Mouse (Mus musculus): Measurements from ENCODE around the gene Pcid2. TPM values are rescaled to one million over a fixed set of nuclear protein-coding genes. Genes with fewer than 3 reads are reported as not detected.

Gene Pcid2
- total RNA-seq (2021): 10 to 100 TPM in 1 of 2 experiments, 1 to 10 TPM in 1; 8.8 to 10.7 TPM
- long read RNA-seq, experiment 1, transcript Pcid2-201 (14 exons, 2,860 nt): major isoform, 14 of 20 reads
- long read RNA-seq, experiment 1, partial matches to known transcripts: 0 of 20 reads
- long read RNA-seq, experiment 1, other reads (novel, unspliced or antisense): 6 of 20 reads
- long read RNA-seq, experiment 2, transcript Pcid2-201 (14 exons, 2,860 nt): major isoform, 14 of 15 reads
- long read RNA-seq, experiment 2, partial matches to known transcripts: 0 of 15 reads
- long read RNA-seq, experiment 2, other reads (novel, unspliced or antisense): 1 of 15 reads

- DNase-seq: peak; percentile 97 to 98
- intact Hi-C loops (cut with DNase I): loop anchor here (2.0 to 5.0 kb wide), 2 partner anchors 57 to 208 kb away; no protein-coding TSS in a partner anchor
Measured at GRCm38 (mm10) chr8:13105087-13105881, at the start of gene Pcid2, which contains the start of gene Cul4a. Gene Pcid2 (minus strand): TSS chr8:13105459. Gene Cul4a (plus strand): TSS chr8:13105621.

- intact Hi-C loops (cut with DNase I): no loop called here
Measured at GRCm38 (mm10) chr8:13154099-13154498, 48.8 kb upstream of the Pcid2 start.

GRCm38 (mm10) chr8:13150929-13151328, 45.7 kb upstream of the Pcid2 start:
- DNase-seq: no peak
- intact Hi-C loops (cut with DNase I): no loop called here

More at GRCm38 (mm10) chr8:13154099-13154498, 48.8 kb upstream of the Pcid2 start:
- no peak for DNase-seq

GRCm38 (mm10) chr8:13149866-13150265, 44.6 kb upstream of the Pcid2 start:
- intact Hi-C loops (cut with DNase I): loop anchor here (5.0 kb wide), 1 partner anchor 62 kb away; no protein-coding TSS in a partner anchor
- no peak for DNase-seq

GRCm38 (mm10) chr8:13149287-13149686, 44.0 kb upstream of the Pcid2 start:
- DNase-seq: no peak
- intact Hi-C loops (cut with DNase I): loop anchor here (5.0 kb wide), 1 partner anchor 63 kb away; no protein-coding TSS in a partner anchor

GRCm38 (mm10) chr8:13148476-13148875, 43.2 kb upstream of the Pcid2 start:
- no peak for DNase-seq
- intact Hi-C loops (cut with DNase I): loop anchor here (5.0 kb wide), 1 partner anchor 64 kb away; no protein-coding TSS in a partner anchor

GRCm38 (mm10) chr8:13141681-13142080, 36.4 kb upstream of the Pcid2 start:
- intact Hi-C loops (cut with DNase I): no loop called here
- no peak for DNase-seq

GRCm38 (mm10) chr8:13139641-13140182, 34.5 kb upstream of the Pcid2 start:
- DNase-seq: no peak
- intact Hi-C loops (cut with DNase I): no loop called here

GRCm38 (mm10) chr8:13132220-13132619, 27.0 kb upstream of the Pcid2 start:
- DNase-seq: peak; percentile 43 to 75
- intact Hi-C loops (cut with DNase I): loop anchor here (5.0 kb wide), 1 partner anchor 75 kb away; no protein-coding TSS in a partner anchor

GRCm38 (mm10) chr8:13124897-13125296, 19.6 kb upstream of the Pcid2 start:
- DNase-seq: no peak
- intact Hi-C loops (cut with DNase I): no loop called here

- intact Hi-C loops (cut with DNase I): no loop called here
- no peak for DNase-seq
Measured at GRCm38 (mm10) chr8:13122887-13123421, 17.7 kb upstream of the Pcid2 start.

GRCm38 (mm10) chr8:13120882-13121665, 15.8 kb upstream of the Pcid2 start:
- intact Hi-C loops (cut with DNase I): no loop called here
- DNase-seq: no peak

- intact Hi-C loops (cut with DNase I): no loop called here
- no peak for DNase-seq
Measured at GRCm38 (mm10) chr8:13118516-13118915, 13.3 kb upstream of the Pcid2 start.

- DNase-seq: no peak
- intact Hi-C loops (cut with DNase I): no loop called here
Measured at GRCm38 (mm10) chr8:13117096-13117495, 11.8 kb upstream of the Pcid2 start.

GRCm38 (mm10) chr8:13113232-13113631, 8.0 kb upstream of the Pcid2 start:
- no peak for DNase-seq

GRCm38 (mm10) chr8:13111917-13112316, 6.7 kb upstream of the Pcid2 start:
- no peak for DNase-seq
- intact Hi-C loops (cut with DNase I): no loop called here

More at GRCm38 (mm10) chr8:13113232-13113631, 8.0 kb upstream of the Pcid2 start:
- intact Hi-C loops (cut with DNase I): no loop called here

GRCm38 (mm10) chr8:13109416-13109960, 4.2 kb upstream of the Pcid2 start:
- intact Hi-C loops (cut with DNase I): loop anchor here (5.0 kb wide), 1 partner anchor 53 kb away; no protein-coding TSS in a partner anchor
- no peak for DNase-seq

GRCm38 (mm10) chr8:13108967-13109366, 3.7 kb upstream of the Pcid2 start:
- peak in 1 of 2 experiments; percentile 10 for DNase-seq
- intact Hi-C loops (cut with DNase I): loop anchor here (5.0 kb wide), 1 partner anchor 53 kb away; no protein-coding TSS in a partner anchor

GRCm38 (mm10) chr8:13107990-13108638, 2.9 kb upstream of the Pcid2 start:
- intact Hi-C loops (cut with DNase I): loop anchor here (5.0 kb wide), 1 partner anchor 54 kb away; no protein-coding TSS in a partner anchor
- DNase-seq: no peak
